Mouse (Mus musculus): Measurements from ENCODE around the gene Kank1. TPM values are rescaled to one million over a fixed set of nuclear protein-coding genes. Genes with fewer than 3 reads are reported as not detected.

Gene Kank1
- polyA plus RNA-seq, 1 experiment from 2014 or later = 66.9 TPM

GRCm38 (mm10) chr19:25407185-25407886 is 170.6 kb downstream of the Kank1 start:
- Histone ChIP-seq H3K27me3 (no peaks in the 10 kb centered on the region), H3K9ac (replicated peaks) (peak overlapping the region; percentile 71), H3K4me2 (peak overlapping the region; percentile 77), H3K9me3 (0 out of 2 replicates have a peak, but pooled peaks cover 14% of the 10 kb centered on the region), H3K4me1 (replicated peaks) (peaks cover 67% of the 10 kb centered on the region), H3K36me3 (peaks cover 34% of the 10 kb centered on the region), H3K4me3 (replicated peaks) (peak overlapping the region; percentile 52), H3K27ac (peak overlapping the region; percentile 99)
- ATAC-seq (ENCODE audit: insufficient number of reproducible peaks, insufficient read depth, low FRiP score, low TSS enrichment, low read depth) = 0 out of 2 replicates have a peak, but pooled peaks have one; percentile 2
- WGBS = 5% methylated on average over 10 of the region's 10 CpGs

- Histone ChIP-seq H3K9ac (replicated peaks) (peak overlapping the region; percentile 71; the same call in 1 of the 2 replicates), H3K9me3 (0 out of 2 replicates have a peak, but pooled peaks cover 14% of the 10 kb centered on the region), H3K4me1 (replicated peaks) (peaks cover 67% of the 10 kb centered on the region), H3K4me3 (replicated peaks) (peak overlapping the region; percentile 52), H3K27me3 (no peaks in the 10 kb centered on the region), H3K4me2 (peak overlapping the region; percentile 77), H3K27ac (peak overlapping the region; percentile 99), H3K36me3 (peaks cover 40% of the 10 kb centered on the region)
- no peak for ATAC-seq (ENCODE audit: insufficient number of reproducible peaks, insufficient read depth, low FRiP score, low TSS enrichment, low read depth)
- WGBS = 6% methylated on average over 6 of the region's 6 CpGs
Measured at GRCm38 (mm10) chr19:25407887-25408236, 171.1 kb downstream of the Kank1 start.

GRCm38 (mm10) chr19:25409239-25409638 is 172.5 kb downstream of the Kank1 start:
- WGBS = 96% methylated on average over 9 of the region's 9 CpGs
- H3K4me1 ChIP-seq (replicated peaks) = peaks cover 64% of the 10 kb centered on the region

GRCm38 (mm10) chr19:25411353-25411752 is 174.6 kb downstream of the Kank1 start:
- 79% methylated on average over 17 of the region's 17 CpGs for WGBS
- Histone ChIP-seq H3K9me3 (0 out of 2 replicates have a peak, but pooled peaks cover 14% of the 10 kb centered on the region), H3K27ac (no peak overlapping the region), H3K4me3 (replicated peaks) (peak overlapping the region; percentile 22), H3K4me1 (replicated peaks) (peaks cover 65% of the 10 kb centered on the region), H3K36me3 (peaks cover 49% of the 10 kb centered on the region), H3K9ac (replicated peaks) (no peak overlapping the region), H3K4me2 (peak overlapping the region; percentile 50), H3K27me3 (no peaks in the 10 kb centered on the region)
- ATAC-seq (ENCODE audit: insufficient number of reproducible peaks, insufficient read depth, low FRiP score, low TSS enrichment, low read depth) = no peak

More at GRCm38 (mm10) chr19:25409239-25409638, 172.5 kb downstream of the Kank1 start:
- Histone ChIP-seq H3K9ac (replicated peaks) (no peak overlapping the region), H3K27ac (no peak overlapping the region), H3K4me2 (no peak overlapping the region), H3K27me3 (no peaks in the 10 kb centered on the region), H3K36me3 (peaks cover 49% of the 10 kb centered on the region), H3K9me3 (0 out of 2 replicates have a peak, but pooled peaks cover 14% of the 10 kb centered on the region), H3K4me3 (replicated peaks) (no peak overlapping the region)
- no peak for ATAC-seq (ENCODE audit: insufficient number of reproducible peaks, insufficient read depth, low FRiP score, low TSS enrichment, low read depth)

GRCm38 (mm10) chr19:25415448-25415847 is 178.7 kb downstream of the Kank1 start:
- Histone ChIP-seq H3K27ac (peak overlapping the region; percentile 81), H3K27me3 (no peaks in the 10 kb centered on the region), H3K36me3 (peaks cover 55% of the 10 kb centered on the region), H3K4me1 (replicated peaks) (peaks cover 57% of the 10 kb centered on the region), H3K9me3 (0 out of 2 replicates have a peak, but pooled peaks cover 9% of the 10 kb centered on the region), H3K9ac (replicated peaks) (no peak overlapping the region), H3K4me2 (peak overlapping the region; percentile 13), H3K4me3 (replicated peaks) (no peak overlapping the region)
- no peak for ATAC-seq (ENCODE audit: insufficient number of reproducible peaks, insufficient read depth, low FRiP score, low TSS enrichment, low read depth)
- 43% methylated on average over 5 of the region's 5 CpGs for WGBS

GRCm38 (mm10) chr19:25417671-25418070 is 180.9 kb downstream of the Kank1 start:
- H3K4me1 ChIP-seq (replicated peaks) = peaks cover 39% of the 10 kb centered on the region
- H3K4me3 ChIP-seq (replicated peaks) = no peak overlapping the region
- no peaks in the 10 kb centered on the region for H3K27me3 ChIP-seq
- H3K9me3 ChIP-seq = no peaks in the 10 kb centered on the region
- ATAC-seq (ENCODE audit: insufficient number of reproducible peaks, insufficient read depth, low FRiP score, low TSS enrichment, low read depth) = no peak
- no peak overlapping the region for H3K9ac ChIP-seq (replicated peaks)
- H3K27ac ChIP-seq = no peak overlapping the region
- H3K36me3 ChIP-seq = peaks cover 49% of the 10 kb centered on the region
- WGBS = 87% methylated on average over 3 of the region's 3 CpGs
- H3K4me2 ChIP-seq = no peak overlapping the region

GRCm38 (mm10) chr19:25419983-25420382 is 183.2 kb downstream of the Kank1 start:
- ATAC-seq (ENCODE audit: insufficient number of reproducible peaks, insufficient read depth, low FRiP score, low TSS enrichment, low read depth) = no peak
- Histone ChIP-seq H3K4me1 (replicated peaks) (peaks cover 22% of the 10 kb centered on the region), H3K36me3 (peaks cover 61% of the 10 kb centered on the region), H3K9ac (replicated peaks) (no peak overlapping the region), H3K9me3 (no peaks in the 10 kb centered on the region), H3K27ac (no peak overlapping the region), H3K4me2 (no peak overlapping the region), H3K4me3 (replicated peaks) (no peak overlapping the region), H3K27me3 (no peaks in the 10 kb centered on the region)
- 72% methylated on average over 8 of the region's 8 CpGs for WGBS

- Histone ChIP-seq H3K4me2 (no peak overlapping the region), H3K27me3 (no peaks in the 10 kb centered on the region), H3K4me1 (replicated peaks) (peaks cover 6% of the 10 kb centered on the region; the same call in 1 of the 2 replicates), H3K36me3 (peaks cover 73% of the 10 kb centered on the region), H3K4me3 (replicated peaks) (no peak overlapping the region), H3K27ac (no peak overlapping the region), H3K9me3 (no peaks in the 10 kb centered on the region), H3K9ac (replicated peaks) (no peak overlapping the region)
- no peak for ATAC-seq (ENCODE audit: insufficient number of reproducible peaks, insufficient read depth, low FRiP score, low TSS enrichment, low read depth)
- WGBS = 79% methylated on average over 7 of the region's 7 CpGs
Measured at GRCm38 (mm10) chr19:25422096-25422495, 185.3 kb downstream of the Kank1 start.

GRCm38 (mm10) chr19:25423371-25423770 is 186.6 kb downstream of the Kank1 start:
- no peak for ATAC-seq (ENCODE audit: insufficient number of reproducible peaks, insufficient read depth, low FRiP score, low TSS enrichment, low read depth)
- Histone ChIP-seq H3K4me2 (no peak overlapping the region), H3K4me3 (replicated peaks) (no peak overlapping the region), H3K36me3 (peaks cover 77% of the 10 kb centered on the region), H3K4me1 (replicated peaks) (peaks cover 6% of the 10 kb centered on the region; the same call in 1 of the 2 replicates), H3K9ac (replicated peaks) (no peak overlapping the region), H3K27ac (no peak overlapping the region), H3K27me3 (no peaks in the 10 kb centered on the region), H3K9me3 (no peaks in the 10 kb centered on the region)
- WGBS = 85% methylated on average over 5 of the region's 5 CpGs

- WGBS = 95% methylated on average over 5 of the region's 5 CpGs
- peaks cover 98% of the 10 kb centered on the region for H3K36me3 ChIP-seq
- no peak overlapping the region for H3K4me2 ChIP-seq
Measured at GRCm38 (mm10) chr19:25426431-25426830, 189.7 kb downstream of the Kank1 start.

GRCm38 (mm10) chr19:25427886-25428285 is 191.1 kb downstream of the Kank1 start:
- Histone ChIP-seq H3K36me3 (peaks cover 98% of the 10 kb centered on the region), H3K4me3 (replicated peaks) (no peak overlapping the region), H3K4me1 (replicated peaks) (no peaks in the 10 kb centered on the region; the same call in 1 of the 2 replicates), H3K9me3 (no peaks in the 10 kb centered on the region), H3K4me2 (no peak overlapping the region), H3K27ac (no peak overlapping the region), H3K27me3 (no peaks in the 10 kb centered on the region), H3K9ac (replicated peaks) (no peak overlapping the region)
- WGBS = 98% methylated on average over 17 of the region's 17 CpGs
- no peak for ATAC-seq (ENCODE audit: insufficient number of reproducible peaks, insufficient read depth, low FRiP score, low TSS enrichment, low read depth)

More at GRCm38 (mm10) chr19:25426431-25426830, 189.7 kb downstream of the Kank1 start:
- H3K4me1 ChIP-seq (replicated peaks) = no peaks in the 10 kb centered on the region
- no peak overlapping the region for H3K27ac ChIP-seq
- H3K4me3 ChIP-seq (replicated peaks) = no peak overlapping the region
- no peaks in the 10 kb centered on the region for H3K27me3 ChIP-seq
- no peak overlapping the region for H3K9ac ChIP-seq (replicated peaks)
- no peaks in the 10 kb centered on the region for H3K9me3 ChIP-seq
- no peak for ATAC-seq (ENCODE audit: insufficient number of reproducible peaks, insufficient read depth, low FRiP score, low TSS enrichment, low read depth)

All from limb, embryonic 12.5 days (tissue).